Mouse (Mus musculus) myocyte (in vitro differentiated cells): ENCODE results near the gene Acap1. TPM values are rescaled to one million over a fixed set of nuclear protein-coding genes. Genes with fewer than 3 reads are reported as not detected.
A peak's percentile ranks its signal among the peaks of the same experiment; 100 is the strongest.

Experiments
- H3K27me3 ChIP-seq: one replicate; pipeline ENCODE4 v1.6.1; 2011; ENCODE audit not compliant: control insufficient read depth, insufficient read depth, insufficient read length
- H3K36me3 ChIP-seq: one replicate; pipeline ENCODE4 v1.6.1; 2011; ENCODE audit not compliant: control insufficient read depth, insufficient read depth
- H3K4me2 ChIP-seq: one replicate; pipeline ENCODE4 v1.6.1; 2011; ENCODE audit warnings: low read depth, control low read depth
- H3K4me3 ChIP-seq: one replicate; pipeline ENCODE4 v1.5.1; 2011; ENCODE audit warnings: mild to moderate bottlenecking, control low read depth, moderate library complexity
- H3K79me2 ChIP-seq: one replicate; pipeline ENCODE4 v1.6.1; 2011; ENCODE audit not compliant: control insufficient read depth, insufficient read depth
- H3ac ChIP-seq: one replicate; pipeline ENCODE4 v1.6.1; 2011; ENCODE audit not compliant: control insufficient read depth, insufficient read length
- CEBPB ChIP-seq: IDR thresholded peaks from 2 replicates; pipeline ENCODE4 v1.6.1; 2011; ENCODE audit warnings: mild to moderate bottlenecking, moderate library complexity; ENCODE audit not compliant: poor library complexity, insufficient read depth, severe bottlenecking
- E2F4 ChIP-seq: IDR thresholded peaks from one replicate; pipeline ENCODE4 v1.6.1; 2011; ENCODE audit warnings: mild to moderate bottlenecking, control low read depth, moderate library complexity; ENCODE audit not compliant: insufficient read depth
- MAX ChIP-seq: IDR thresholded peaks from one replicate; pipeline ENCODE4 v1.6.1; 2011; ENCODE audit warnings: low read depth, mild to moderate bottlenecking, control low read depth
- MYOD1 ChIP-seq, 3 experiments: IDR thresholded peaks; one replicate each; pipeline ENCODE4 v1.6.1; 2011; ENCODE audit warnings: control low read depth in 2 of 3, low read depth in 2 of 3, mild to moderate bottlenecking in 2 of 3, moderate library complexity in 1 of 3; ENCODE audit not compliant: insufficient read length in 2 of 3, control insufficient read depth in 1 of 3
- MYOG ChIP-seq, 3 experiments: IDR thresholded peaks; one replicate each; pipeline ENCODE4 v1.6.1; 2011; ENCODE audit warnings: control low read depth in 2 of 3, low read depth in 2 of 3, mild to moderate bottlenecking in 2 of 3; ENCODE audit not compliant: insufficient read length in 2 of 3, control insufficient read depth in 1 of 3, insufficient read depth in 1 of 3
- POLR2A ChIP-seq: IDR thresholded peaks from one replicate; pipeline ENCODE4 v1.6.1; 2011; ENCODE audit warnings: low read depth, mild to moderate bottlenecking, control low read depth, moderate library complexity; ENCODE audit not compliant: insufficient read length
- POLR2AphosphoS2 ChIP-seq: IDR thresholded peaks from one replicate; pipeline ENCODE4 v1.6.1; 2011; ENCODE audit warnings: low read depth, control low read depth; ENCODE audit not compliant: insufficient read length
- REST ChIP-seq: IDR thresholded peaks from one replicate; pipeline ENCODE4 v1.6.1; 2011; ENCODE audit warnings: mild to moderate bottlenecking, control low read depth, moderate library complexity; ENCODE audit not compliant: insufficient read depth, insufficient read length
- SRF ChIP-seq: IDR thresholded peaks from one replicate; pipeline ENCODE4 v1.6.1; 2011; ENCODE audit warnings: low read depth; ENCODE audit not compliant: control insufficient read depth, insufficient read length
- TCF12 ChIP-seq: IDR thresholded peaks from one replicate; pipeline ENCODE4 v1.6.1; 2011; ENCODE audit warnings: mild to moderate bottlenecking, control low read depth; ENCODE audit not compliant: poor library complexity, insufficient read depth, severe bottlenecking
- TCF3 ChIP-seq: IDR thresholded peaks from one replicate; pipeline ENCODE4 v1.6.1; 2011; ENCODE audit warnings: low read depth, control low read depth; ENCODE audit not compliant: insufficient read length
- USF1 ChIP-seq: IDR thresholded peaks from one replicate; pipeline ENCODE4 v1.6.1; 2011; ENCODE audit warnings: low read depth, mild to moderate bottlenecking, control low read depth, moderate library complexity
- polyA plus RNA-seq: library from polyadenylated mRNA; unstranded; fragments of >200 nt; fragmentation: generic; extraction: Trizol; gene quantifications from one replicate; pipeline ENCODE4 v1.2.1, GENCODE M21; 2012; ENCODE audit warnings: missing spikeins

The Acap1 gene
- polyA plus RNA-seq, 1 experiment = 1.4 TPM

GRCm38 (mm10) chr11:69929712-69930111, 34.4 kb upstream of the Acap1 start:
- no peak overlapping the region for H3K4me3 ChIP-seq
- H3K36me3 ChIP-seq = no peaks in the 10 kb centered on the region
- no peaks in the 10 kb centered on the region for H3K79me2 ChIP-seq
- H3K4me2 ChIP-seq = no peak overlapping the region
- no peak overlapping the region for H3ac ChIP-seq
- H3K27me3 ChIP-seq = no peaks in the 10 kb centered on the region
- TF ChIP-seq TCF3 = no peak
- TF ChIP-seq POLR2A = no peak
- no peak for TF ChIP-seq MYOD1 (IDR thresholded peaks at IDR 0.05; ENCODE audit: control insufficient read depth in 1 of 3, insufficient read length in 2 of 3, low read depth in 2 of 3)
- no peak for TF ChIP-seq TCF12
- no peak for TF ChIP-seq E2F4
- TF ChIP-seq CEBPB = no peak
- TF ChIP-seq SRF = no peak
- no peak for TF ChIP-seq MAX
- TF ChIP-seq USF1 = no peak
- no peak for TF ChIP-seq POLR2AphosphoS2
- TF ChIP-seq MYOG (IDR thresholded peaks at IDR 0.05; ENCODE audit: control insufficient read depth in 1 of 3, insufficient read depth in 1 of 3, insufficient read length in 2 of 3, low read depth in 2 of 3) = no peak

DNA sequence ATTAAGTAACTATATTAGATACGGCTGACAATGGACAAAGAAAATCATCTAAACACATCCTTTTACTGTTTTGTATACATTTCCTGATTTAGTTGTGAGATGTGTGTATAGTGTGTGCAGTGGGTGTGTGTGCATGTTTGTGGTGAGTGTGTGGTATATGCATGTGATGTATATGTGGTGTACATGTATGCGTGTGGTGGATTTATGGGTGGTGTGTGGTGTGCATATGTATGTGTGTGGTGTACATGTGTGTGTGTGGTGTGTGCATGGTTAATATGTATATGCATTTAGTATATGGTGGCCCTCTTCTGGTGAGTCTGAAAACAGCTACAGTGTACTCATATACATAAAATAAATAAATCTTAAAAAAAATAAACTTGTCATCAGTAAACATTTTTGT, 32.2 kb upstream of the Acap1 start:
- Histone ChIP-seq H3ac (no peak overlapping the region), H3K79me2 (no peaks in the 10 kb centered on the region), H3K4me2 (no peak overlapping the region), H3K36me3 (no peaks in the 10 kb centered on the region), H3K4me3 (no peak overlapping the region), H3K27me3 (no peaks in the 10 kb centered on the region)
- TF ChIP-seq TCF12 = no peak
- no peak for TF ChIP-seq MYOG (IDR thresholded peaks at IDR 0.05; ENCODE audit: control insufficient read depth in 1 of 3, insufficient read depth in 1 of 3, insufficient read length in 2 of 3, low read depth in 2 of 3)
- TF ChIP-seq E2F4 = no peak
- TF ChIP-seq REST = no peak
- TF ChIP-seq CEBPB = no peak
- TF ChIP-seq TCF3 = no peak
- TF ChIP-seq POLR2A = no peak
- TF ChIP-seq POLR2AphosphoS2 = no peak
- no peak for TF ChIP-seq USF1
- TF ChIP-seq MAX = no peak
- no peak for TF ChIP-seq MYOD1 (IDR thresholded peaks at IDR 0.05; ENCODE audit: control insufficient read depth in 1 of 3, insufficient read length in 2 of 3, low read depth in 2 of 3)
- no peak for TF ChIP-seq SRF

GRCm38 (mm10) chr11:69922796-69923195, 27.5 kb upstream of the Acap1 start:
- no peak overlapping the region for H3ac ChIP-seq
- H3K36me3 ChIP-seq = peaks cover 13% of the 10 kb centered on the region
- H3K79me2 ChIP-seq = peaks cover 29% of the 10 kb centered on the region
- H3K4me3 ChIP-seq = peak overlapping the region; percentile 77
- TF ChIP-seq E2F4 (no peak), USF1 (no peak), POLR2AphosphoS2 (no peak), POLR2A (no peak)
- H3K4me2 ChIP-seq = peak overlapping the region; percentile 86
- H3K27me3 ChIP-seq = no peaks in the 10 kb centered on the region

DNA sequence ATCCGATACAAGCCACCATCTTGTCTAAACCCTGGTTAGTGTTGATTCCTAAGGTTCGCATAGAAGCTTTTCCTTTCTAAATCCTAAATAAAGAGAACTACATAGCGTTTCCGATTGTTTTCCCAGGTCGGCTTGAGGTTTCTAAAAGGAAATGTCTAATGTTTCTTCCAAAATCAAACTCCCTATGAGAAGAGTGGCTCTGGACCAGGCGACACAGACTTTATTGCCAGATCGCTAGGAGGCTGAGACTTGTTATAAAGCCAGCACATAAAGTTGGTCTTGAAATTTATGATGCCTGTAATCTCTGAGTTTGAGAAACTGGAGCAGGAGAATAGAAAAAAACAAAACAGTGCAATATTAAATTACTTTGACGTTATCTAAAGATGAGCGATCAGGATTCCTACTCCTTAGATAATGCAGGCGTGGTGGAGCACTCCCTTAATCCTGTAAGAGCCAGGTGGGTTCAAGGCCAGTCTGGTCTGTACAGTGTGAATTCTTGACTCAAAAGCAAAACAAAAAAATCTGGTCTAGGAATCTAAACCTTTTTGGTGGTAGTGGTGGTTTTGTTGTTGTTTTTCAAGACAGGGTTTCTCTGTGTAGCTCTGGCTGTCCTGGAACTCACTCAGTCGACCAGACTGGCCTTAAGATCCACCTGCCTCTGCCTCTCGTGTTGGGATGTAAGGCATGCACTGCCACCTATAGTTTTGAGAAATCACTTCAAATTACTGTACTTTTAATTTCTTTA, 26.8 kb upstream of the Acap1 start:
- no peaks in the 10 kb centered on the region for H3K27me3 ChIP-seq
- H3K4me2 ChIP-seq = peak overlapping the region; percentile 86
- peaks cover 35% of the 10 kb centered on the region for H3K79me2 ChIP-seq
- no peak for TF ChIP-seq TCF3
- TF ChIP-seq POLR2A = no peak
- no peak for TF ChIP-seq SRF
- TF ChIP-seq MYOD1 (IDR thresholded peaks at IDR 0.05; ENCODE audit: control insufficient read depth in 1 of 3, insufficient read length in 2 of 3, low read depth in 2 of 3) = no peak
- TF ChIP-seq E2F4 = no peak
- TF ChIP-seq CEBPB = no peak
- no peak for TF ChIP-seq MYOG (IDR thresholded peaks at IDR 0.05; ENCODE audit: control insufficient read depth in 1 of 3, insufficient read depth in 1 of 3, insufficient read length in 2 of 3, low read depth in 2 of 3)
- no peak for TF ChIP-seq USF1
- TF ChIP-seq REST = no peak
- no peak overlapping the region for H3ac ChIP-seq
- peaks cover 19% of the 10 kb centered on the region for H3K36me3 ChIP-seq
- H3K4me3 ChIP-seq = peak overlapping the region; percentile 77
